In the genomic region with DNA sequence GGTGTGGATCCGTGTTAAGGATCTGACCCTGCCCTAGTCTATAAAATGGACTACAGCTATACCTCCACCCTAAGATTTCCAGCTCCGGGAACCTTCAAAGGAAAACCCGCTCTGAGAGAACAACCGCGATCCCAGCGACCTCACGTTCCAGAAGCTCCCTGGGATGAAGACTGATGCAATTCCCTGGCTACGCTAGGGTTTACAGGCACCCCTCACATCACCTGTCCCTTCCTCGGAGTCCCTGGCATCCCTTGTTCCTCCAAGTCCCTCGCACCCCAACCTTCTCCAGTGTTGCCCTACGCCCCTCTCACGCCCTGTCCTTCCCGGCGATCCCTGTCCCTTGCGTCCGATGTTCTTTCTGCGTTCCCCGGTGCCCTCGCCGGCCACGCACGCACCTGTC, we compare ENCODE assay signal across 8 mouse cellular contexts. TPM values are rescaled to one million over a fixed set of nuclear protein-coding genes. Genes with fewer than 3 reads are reported as not detected.
DNase-seq lines count a peak whose midpoint lies in the region; ATAC-seq and TF ChIP-seq lines count a peak whose summit lies in the region.

No protein-coding gene starts in this region.

- peak overlapping the region; percentile 81 for H3K9ac ChIP-seq in liver, adult 2 months (ENCODE audit: low read depth, low read length)
- H3K9ac ChIP-seq in hindbrain, embryonic 16.5 days (ENCODE audit: low read depth, low read length) = peak overlapping the region; percentile 84
- peak overlapping the region; percentile 89 for H3K9ac ChIP-seq in neural tube, embryonic 12.5 days

- no peaks in the 10 kb centered on the region for H3K9me3 ChIP-seq in hindbrain, embryonic 16.5 days (ENCODE audit: control insufficient read depth, low read length)
- no peaks in the 10 kb centered on the region for H3K9me3 ChIP-seq in neural tube, embryonic 12.5 days

- no peaks in the 10 kb centered on the region for H3K27me3 ChIP-seq in liver, adult 2 months (ENCODE audit: control insufficient read depth, insufficient read depth, low read length)
- H3K27me3 ChIP-seq in hindbrain, embryonic 16.5 days (replicated peaks; ENCODE audit: control insufficient read depth, insufficient read depth, low read length) = no peaks in the 10 kb centered on the region
- H3K27me3 ChIP-seq in neural tube, embryonic 12.5 days (replicated peaks) = no peaks in the 10 kb centered on the region

- peaks cover 9% of the 10 kb centered on the region for H3K4me1 ChIP-seq in liver, adult 2 months (ENCODE audit: control insufficient read depth, insufficient read depth, low read length)
- peaks cover 15% of the 10 kb centered on the region for H3K4me1 ChIP-seq in hindbrain, embryonic 16.5 days (ENCODE audit: control insufficient read depth, insufficient read depth, low read depth, low read length)
- peaks cover 22% of the 10 kb centered on the region for H3K4me1 ChIP-seq in neural tube, embryonic 12.5 days

- peak overlapping the region; percentile 69 for H3K27ac ChIP-seq in liver, adult 2 months (replicated peaks; ENCODE audit: insufficient read depth, low read depth, low read length)
- H3K27ac ChIP-seq in hindbrain, embryonic 16.5 days (ENCODE audit: low read depth, low read length) = peak overlapping the region; percentile 86
- H3K27ac ChIP-seq in neural tube, embryonic 12.5 days = peak overlapping the region; percentile 59; the same call in 1 of the 2 replicates

- H3K79me2 ChIP-seq in liver, adult 2 months (ENCODE audit: control insufficient read depth, insufficient read depth, low read length) = peaks cover 12% of the 10 kb centered on the region; the same call in 1 of the 2 replicates

- H3K36me3 ChIP-seq in liver, adult 2 months (ENCODE audit: control insufficient read depth, insufficient read depth, low read length) = peaks cover 9% of the 10 kb centered on the region; the same call in 1 of the 2 replicates
- H3K36me3 ChIP-seq in hindbrain, embryonic 16.5 days (ENCODE audit: control insufficient read depth, insufficient read depth, low read length) = peaks cover 20% of the 10 kb centered on the region
- peaks cover 32% of the 10 kb centered on the region for H3K36me3 ChIP-seq in neural tube, embryonic 12.5 days

- H3K4me3 ChIP-seq in liver, adult 2 months (ENCODE audit: insufficient read depth, low read depth, low read length) = peak overlapping the region; percentile 79
- peak overlapping the region; percentile 84 for H3K4me3 ChIP-seq in hindbrain, embryonic 16.5 days (ENCODE audit: low read length)
- H3K4me3 ChIP-seq in neural tube, embryonic 12.5 days = peak overlapping the region; percentile 89

- no peak for TF ChIP-seq CTCF in liver, adult 2 months (IDR thresholded peaks at IDR 0.05; ENCODE audit: low read depth, low read length)

- no peak for TF ChIP-seq POLR2A in liver, adult 2 months (IDR thresholded peaks at IDR 0.05; ENCODE audit: extremely low read depth, insufficient read depth, low read length)

- peak; percentile 35 for ATAC-seq in hindbrain, embryonic 16.5 days
- ATAC-seq in neural tube, embryonic 12.5 days (ENCODE audit: low FRiP score, low read depth) = peak; percentile 53

- under 1% methylated on average over 22 of the region's 22 CpGs for WGBS in liver, adult 2 months
- under 1% methylated on average over 22 of the region's 22 CpGs for WGBS in hindbrain, embryonic 16.5 days
- under 1% methylated on average over 22 of the region's 22 CpGs for WGBS in neural tube, embryonic 12.5 days

- DNase-seq in liver, adult 2 months (ENCODE audit: extremely low read depth, low read depth, low spot score) = peak; percentile 45
- no peak for DNase-seq in liver
- DNase-seq in c-Kit-positive CD71-positive TER-119-positive erythroid progenitor cells, embryonic 14.5 days (ENCODE audit: low spot score) = peak; percentile 19
- no peak for DNase-seq in layer of hippocampus, postnatal 36 days
- DNase-seq in left cerebral cortex, adult 18-20 months (ENCODE audit: low spot score in 2 of 2) = no peak
- DNase-seq in right cerebral cortex, postnatal 36 days (ENCODE audit: low spot score in 2 of 2) = no peak

- H3K4me2 ChIP-seq in hindbrain, embryonic 16.5 days (ENCODE audit: low read length) = peak overlapping the region; percentile 74
- H3K4me2 ChIP-seq in neural tube, embryonic 12.5 days (replicated peaks) = peak overlapping the region; percentile 85

RNA-seq across cellular contexts. Expression of a gene that starts 0.5 kb away (rescaled TPM):
- 2.7 and 4.0 TPM in 2 replicates for total RNA-seq in liver, adult 2 months (2014; rRNA removed)
- 7.5 and 12.3 TPM in 2 replicates for polyA plus RNA-seq in liver, adult 2 months (2012; rRNA removed)
- 15.2 and 18.9 TPM in 2 replicates for polyA plus RNA-seq in hindbrain, embryonic 16.5 days (2015; fragmentation: Nextera tagmentation; extraction: Ambion mirVana)
- polyA plus RNA-seq in neural tube, embryonic 12.5 days (2016; fragmentation: Nextera tagmentation; extraction: Ambion mirVana) = 17.5 and 19.1 TPM in 2 replicates
- total RNA-seq in layer of hippocampus, postnatal 36 days (2021) = 10 to 100 TPM; 22.5 to 25.5 TPM
- total RNA-seq in left cerebral cortex, adult 18-20 months (2021) = 10 to 100 TPM; 29.3 to 30.3 TPM

RNA-seq across cellular contexts. Expression of a gene that starts 41.2 kb away (rescaled TPM):
- 26.8 and 32.4 TPM in 2 replicates for total RNA-seq in liver, adult 2 months (2014; rRNA removed)
- polyA plus RNA-seq in liver, adult 2 months (2012; rRNA removed) = 13.9 and 14.7 TPM in 2 replicates
- 19.7 and 23.3 TPM in 2 replicates for polyA plus RNA-seq in hindbrain, embryonic 16.5 days (2015; fragmentation: Nextera tagmentation; extraction: Ambion mirVana)
- 30.0 and 30.8 TPM in 2 replicates for polyA plus RNA-seq in neural tube, embryonic 12.5 days (2016; fragmentation: Nextera tagmentation; extraction: Ambion mirVana)
- 100 to 1,000 TPM in 1 of 2 experiments, 10 to 100 TPM in 1; 84.3 to 103 TPM for total RNA-seq in layer of hippocampus, postnatal 36 days (2021)
- 10 to 100 TPM; 62.0 to 68.2 TPM for total RNA-seq in left cerebral cortex, adult 18-20 months (2021)

RNA-seq across cellular contexts. Expression of a gene that starts 52.7 kb away (rescaled TPM):
- not detected in 2 replicates for total RNA-seq in liver, adult 2 months (2014; rRNA removed)
- not detected in 2 replicates for polyA plus RNA-seq in liver, adult 2 months (2012; rRNA removed)
- polyA plus RNA-seq in hindbrain, embryonic 16.5 days (2015; fragmentation: Nextera tagmentation; extraction: Ambion mirVana) = 0.15 and 0.17 TPM in 2 replicates
- polyA plus RNA-seq in neural tube, embryonic 12.5 days (2016; fragmentation: Nextera tagmentation; extraction: Ambion mirVana) = 0.28 and 0.43 TPM in 2 replicates
- total RNA-seq in layer of hippocampus, postnatal 36 days (2021) = 1 to 10 TPM; 1.2 to 1.4 TPM
- 1 to 10 TPM in 1 of 2 experiments, under 1 TPM in 1; 0.82 to 1.3 TPM for total RNA-seq in left cerebral cortex, adult 18-20 months (2021)

Comparison
In these comparisons a context has a peak if more than half of its experiments do, and no peak if none do; other contexts are left out.
1. DNase-seq: peak in liver, adult 2 months (single experiment) and c-Kit-positive CD71-positive TER-119-positive erythroid progenitor cells, embryonic 14.5 days (single experiment); none in liver (single experiment), layer of hippocampus, postnatal 36 days (0 of 2), left cerebral cortex, adult 18-20 months (0 of 2) and right cerebral cortex, postnatal 36 days (0 of 2).
2. Peak in every context shown above with its lines, with median percentiles within 50 percentile points of each other: H3K27ac ChIP-seq, H3K4me3 ChIP-seq and H3K9ac ChIP-seq.